Mouse (Mus musculus): ENCODE results near the gene Gm10401. TPM values are rescaled to one million over a fixed set of nuclear protein-coding genes. Genes with fewer than 3 reads are reported as not detected.

The Gm10401 gene
- total RNA-seq (2021), result not detected
- long read RNA-seq, experiment 1, result 0 reads
- long read RNA-seq, experiment 2, result 0 reads

GRCm38 (mm10) chr5:115098195-115098594 is at the start of gene Gm10401:
Gm10401 (minus strand) TSS chr5:115098295.
- no peak for DNase-seq

- DNase-seq, result no peak
These were observed 49.3 kb upstream of the Gm10401 start for GRCm38 (mm10) chr5:115147388-115147787.

- no peak for DNase-seq
These were observed 48.6 kb upstream of the Gm10401 start for GRCm38 (mm10) chr5:115146747-115147130.

GRCm38 (mm10) chr5:115145976-115146746 is 48.1 kb upstream of the Gm10401 start:
- DNase-seq, result no peak

GRCm38 (mm10) chr5:115145253-115145968 is 47.3 kb upstream of the Gm10401 start:
- DNase-seq, result no peak

- DNase-seq, result no peak
These were observed 46.4 kb upstream of the Gm10401 start for GRCm38 (mm10) chr5:115144471-115144870.

- DNase-seq, result peak; percentile 43
These were observed 45.5 kb upstream of the Gm10401 start for GRCm38 (mm10) chr5:115143552-115143951.

- no peak for DNase-seq
These were observed 44.1 kb upstream of the Gm10401 start for GRCm38 (mm10) chr5:115142166-115142697.

- no peak for DNase-seq
These were observed 42.6 kb upstream of the Gm10401 start for GRCm38 (mm10) chr5:115140726-115141125.

- no peak for DNase-seq
These were observed 41.0 kb upstream of the Gm10401 start for GRCm38 (mm10) chr5:115139124-115139523.

- DNase-seq, result peak; percentile 91
These were observed 36.4 kb upstream of the Gm10401 start, which contains the start of gene Unc119b for GRCm38 (mm10) chr5:115134234-115135165. Unc119b (minus strand) TSS chr5:115134975.

- DNase-seq, result no peak
These were observed 35.4 kb upstream of the Gm10401 start for GRCm38 (mm10) chr5:115133358-115134066.

- DNase-seq, result no peak
These were observed 34.4 kb upstream of the Gm10401 start for GRCm38 (mm10) chr5:115132465-115132864.

GRCm38 (mm10) chr5:115129328-115129727 is 31.2 kb upstream of the Gm10401 start:
- DNase-seq, result no peak

GRCm38 (mm10) chr5:115127421-115128179 is 29.5 kb upstream of the Gm10401 start:
- no peak for DNase-seq

- no peak for DNase-seq
These were observed 28.6 kb upstream of the Gm10401 start for GRCm38 (mm10) chr5:115126578-115127312.

GRCm38 (mm10) chr5:115125211-115125871 is 27.2 kb upstream of the Gm10401 start:
- DNase-seq, result peak; percentile 84

- DNase-seq, result no peak
These were observed 26.6 kb upstream of the Gm10401 start for GRCm38 (mm10) chr5:115124690-115125089.

GRCm38 (mm10) chr5:115120978-115121377 is 22.9 kb upstream of the Gm10401 start:
- DNase-seq, result no peak
